Mouse (Mus musculus) bone marrow macrophage, adult 2 months (primary cell): ENCODE measurements at regions not wholly inside any gene's neighbourhood (a gene's known extent, or its start where the extent isn't known, plus 50 kb on each side); places are given as distances from the start of the nearest gene placed in this dataset.

Source experiments
- H3K27ac ChIP-seq: 2 replicates; pipeline ENCODE4 v1.5.1; 2012; ENCODE audit warnings: low read depth, low read length; ENCODE audit not compliant: insufficient read depth
- H3K4me1 ChIP-seq: 2 replicates; pipeline ENCODE4 v1.6.1; 2012; ENCODE audit warnings: low read length; ENCODE audit not compliant: control insufficient read depth, insufficient read depth
- H3K4me3 ChIP-seq: 2 replicates; pipeline ENCODE4 v1.5.1; 2012; ENCODE audit warnings: mild to moderate bottlenecking, low read length, moderate library complexity; ENCODE audit not compliant: insufficient read depth
- CTCF ChIP-seq: IDR thresholded peaks from 2 replicates; pipeline ENCODE4 v1.5.1; 2012; ENCODE audit warnings: low read depth, mild to moderate bottlenecking, low read length, moderate library complexity
- POLR2A ChIP-seq: IDR thresholded peaks from 2 replicates; pipeline ENCODE4 v1.6.1; 2012; ENCODE audit warnings: mild to moderate bottlenecking, low read depth, low read length, borderline replicate concordance

- Histone ChIP-seq H3K27ac (peak overlapping the region; percentile 6; the same call in 1 of the 2 replicates), H3K4me1 (peaks cover 39% of the 10 kb centered on the region)
- no peak for TF ChIP-seq CTCF
- no peak for TF ChIP-seq POLR2A
These were observed 109.5 kb downstream of the Ccdc71l start for GRCm38 (mm10) chr12:32487883-32488577.

GRCm38 (mm10) chr12:32488578-32488892, 110.0 kb downstream of the Ccdc71l start:
- peaks cover 39% of the 10 kb centered on the region for H3K4me1 ChIP-seq
- 0 out of 2 replicates have a peak overlapping the region, but pooled peaks have one; percentile 6 for H3K27ac ChIP-seq
- TF ChIP-seq CTCF: no peak

More at GRCm38 (mm10) chr12:32487883-32488577, 109.5 kb downstream of the Ccdc71l start:
- no peak overlapping the region for H3K4me3 ChIP-seq

GRCm38 (mm10) chr12:32489415-32490139, 111.1 kb downstream of the Ccdc71l start:
- Histone ChIP-seq H3K4me1 (peaks cover 39% of the 10 kb centered on the region), H3K27ac (peak overlapping the region; percentile 42; the same call in 1 of the 2 replicates), H3K4me3 (no peak overlapping the region)
- no peak for TF ChIP-seq POLR2A
- no peak for TF ChIP-seq CTCF

More at GRCm38 (mm10) chr12:32488578-32488892, 110.0 kb downstream of the Ccdc71l start:
- H3K4me3 ChIP-seq: no peak overlapping the region

GRCm38 (mm10) chr12:32504196-32504595, 125.7 kb downstream of the Ccdc71l start:
- Histone ChIP-seq H3K4me3 (no peak overlapping the region), H3K4me1 (peaks cover 6% of the 10 kb centered on the region), H3K27ac (no peak overlapping the region)
- TF ChIP-seq CTCF: no peak
- no peak for TF ChIP-seq POLR2A

- TF ChIP-seq POLR2A (no peak), CTCF (no peak)
- H3K27ac ChIP-seq: no peak overlapping the region
- H3K4me3 ChIP-seq: no peak overlapping the region
- H3K4me1 ChIP-seq: peaks cover 6% of the 10 kb centered on the region
These were observed 130.2 kb downstream of the Ccdc71l start for GRCm38 (mm10) chr12:32508671-32509070.

GRCm38 (mm10) chr12:32525586-32525985, 147.1 kb downstream of the Ccdc71l start:
- TF ChIP-seq POLR2A (no peak), CTCF (no peak)
- no peak overlapping the region for H3K27ac ChIP-seq
- no peaks in the 10 kb centered on the region for H3K4me1 ChIP-seq
- H3K4me3 ChIP-seq: no peak overlapping the region

- no peak overlapping the region for H3K4me3 ChIP-seq
- H3K4me1 ChIP-seq: no peaks in the 10 kb centered on the region
- TF ChIP-seq CTCF (no peak), POLR2A (no peak)
- no peak overlapping the region for H3K27ac ChIP-seq
These were observed 152.7 kb downstream of the Ccdc71l start for GRCm38 (mm10) chr12:32531216-32531615.

- H3K4me3 ChIP-seq: no peak overlapping the region
- TF ChIP-seq CTCF: no peak
- TF ChIP-seq POLR2A: no peak
- H3K4me1 ChIP-seq: no peaks in the 10 kb centered on the region
- no peak overlapping the region for H3K27ac ChIP-seq
These were observed 155.1 kb downstream of the Ccdc71l start for GRCm38 (mm10) chr12:32533641-32534040.

- Histone ChIP-seq H3K4me1 (no peaks in the 10 kb centered on the region), H3K27ac (no peak overlapping the region), H3K4me3 (no peak overlapping the region)
- TF ChIP-seq CTCF (no peak), POLR2A (no peak)
These were observed 167.0 kb downstream of the Ccdc71l start for GRCm38 (mm10) chr12:32545466-32545865.

GRCm38 (mm10) chr12:32546356-32546755, 167.9 kb downstream of the Ccdc71l start:
- no peak for TF ChIP-seq POLR2A
- TF ChIP-seq CTCF: no peak
- Histone ChIP-seq H3K27ac (no peak overlapping the region), H3K4me1 (no peaks in the 10 kb centered on the region), H3K4me3 (no peak overlapping the region)
